ENCODE assay signal across 8 mouse cellular contexts in genomic region chr8:109360904-109361303, GRCm38 (mm10).
A peak's percentile ranks its signal among the peaks of the same experiment; 100 is the strongest.
DNase-seq lines count a peak whose midpoint lies in the region; ATAC-seq lines count a peak whose summit lies in the region.

No protein-coding gene starts in this region.

- H3K36me3 ChIP-seq in heart, embryonic 12.5 days = no peaks in the 10 kb centered on the region
- no peaks in the 10 kb centered on the region for H3K36me3 ChIP-seq in forebrain, embryonic 11.5 days (ENCODE audit: control insufficient read depth, insufficient read depth, low read length)

- 0 out of 2 replicates have a peak, but pooled peaks cover 4% of the 10 kb centered on the region for H3K27me3 ChIP-seq in heart, embryonic 12.5 days (replicated peaks)
- H3K27me3 ChIP-seq in forebrain, embryonic 11.5 days (ENCODE audit: control insufficient read depth, insufficient read depth, low read length) = no peaks in the 10 kb centered on the region

- no peak overlapping the region for H3K27ac ChIP-seq in heart, embryonic 12.5 days (ENCODE audit: poor library complexity, severe bottlenecking)
- peak overlapping the region; percentile 68; the same call in 1 of the 2 replicates for H3K27ac ChIP-seq in forebrain, embryonic 11.5 days (ENCODE audit: low read depth, low read length)

- DNase-seq in heart, postnatal 36 days = no peak
- DNase-seq in MN1 (ENCODE audit: low spot score) = peak; percentile 55
- DNase-seq in forebrain, embryonic 11.5 days (ENCODE audit: low spot score) = peak; percentile 64
- peak; percentile 43 to 57 for DNase-seq in left cerebral cortex, postnatal 25 days (ENCODE audit: low spot score in 2 of 2)
- peak; percentile 68 for DNase-seq in retina, postnatal 1 day
- no peak for DNase-seq in ovary, postnatal 10 days (ENCODE audit: low spot score)
- DNase-seq in lung, adult 18-20 months = no peak

- H3K4me3 ChIP-seq in heart, embryonic 12.5 days = peak overlapping the region; percentile 37
- H3K4me3 ChIP-seq in forebrain, embryonic 11.5 days (ENCODE audit: low read depth, low read length) = peak overlapping the region; percentile 21

- intact Hi-C loops in heart, postnatal 36 days (cut with DNase I) = no loop called here
- intact Hi-C loops in left cerebral cortex, postnatal 25 days (cut with DNase I) = loop anchor here (2.0 to 5.0 kb wide), 3 partner anchors 56 to 182 kb away; no protein-coding TSS in a partner anchor

- 24% methylated on average over 16 of the region's 16 CpGs for WGBS in heart, embryonic 12.5 days
- WGBS in forebrain, embryonic 11.5 days = 9% methylated on average over 16 of the region's 16 CpGs

- H3K9me3 ChIP-seq in heart, embryonic 12.5 days (replicated peaks) = no peaks in the 10 kb centered on the region
- H3K9me3 ChIP-seq in forebrain, embryonic 11.5 days (ENCODE audit: control insufficient read depth, low read length) = no peaks in the 10 kb centered on the region

- ATAC-seq in heart, embryonic 12.5 days (ENCODE audit: insufficient number of reproducible peaks, low FRiP score) = no peak
- ATAC-seq in forebrain, embryonic 11.5 days (replicated peaks; ENCODE audit: low FRiP score) = peak; percentile 59; the same call in 1 of the 2 replicates

- H3K9ac ChIP-seq in heart, embryonic 12.5 days = peak overlapping the region; percentile 58; the same call in 1 of the 2 replicates
- peak overlapping the region; percentile 58 for H3K9ac ChIP-seq in forebrain, embryonic 11.5 days (ENCODE audit: low read length)

- H3K4me1 ChIP-seq in heart, embryonic 12.5 days (replicated peaks) = peaks cover 9% of the 10 kb centered on the region; the same call in 1 of the 2 replicates
- peaks cover 5% of the 10 kb centered on the region for H3K4me1 ChIP-seq in forebrain, embryonic 11.5 days (replicated peaks; ENCODE audit: control insufficient read depth, insufficient read depth, low read length)

- H3K4me2 ChIP-seq in heart, embryonic 12.5 days = peak overlapping the region; percentile 69
- peak overlapping the region; percentile 62 for H3K4me2 ChIP-seq in forebrain, embryonic 11.5 days (ENCODE audit: low read depth, low read length, severe bottlenecking)

Comparison
In these comparisons a context has a peak if more than half of its experiments do, and no peak if none do; other contexts are left out.
1. DNase-seq: peak in MN1 (single experiment), forebrain, embryonic 11.5 days (single experiment), left cerebral cortex, postnatal 25 days (2 of 2) and retina, postnatal 1 day (single experiment); none in heart, postnatal 36 days (0 of 2), ovary, postnatal 10 days (single experiment) and lung, adult 18-20 months (0 of 2).